Mouse (Mus musculus): ENCODE data around the gene Dnajc11.

- no peak for TF ChIP-seq CTCF (IDR thresholded peaks at IDR 0.05; ENCODE audit: extremely low read depth, insufficient read depth, insufficient read length, insufficient replicate concordance)
- TF ChIP-seq POLR2A (IDR thresholded peaks at IDR 0.05; ENCODE audit: low read depth, low read length): no peak
Observed at GRCm38 (mm10) chr4:152029087-152029486, 95.6 kb downstream of the Dnajc11 start.
